Mouse (Mus musculus) ES-E14 (cell line): ENCODE measurements at regions not wholly inside any gene's neighbourhood (a gene's known extent, or its start where the extent isn't known, plus 50 kb on each side); places are given as distances from the start of the nearest gene placed in this dataset.

Experiments
- CHD2 ChIP-seq: IDR thresholded peaks from 2 replicates; pipeline ENCODE4 v1.6.1; 2014; ENCODE audit warnings: mild to moderate bottlenecking, low read depth, low read length, inconsistent platforms
- HCFC1 ChIP-seq: IDR thresholded peaks from 2 replicates; pipeline ENCODE4 v1.6.1; 2012; ENCODE audit warnings: low read length, inconsistent platforms, borderline replicate concordance; ENCODE audit not compliant: insufficient read depth
- MAFK ChIP-seq: IDR thresholded peaks from 2 replicates; pipeline ENCODE4 v1.6.1; 2014; ENCODE audit warnings: mild to moderate bottlenecking, low read depth, low read length, inconsistent platforms; ENCODE audit not compliant: insufficient read depth
- ZC3H11A ChIP-seq: IDR thresholded peaks from 2 replicates; pipeline ENCODE4 v1.6.1; 2012; ENCODE audit warnings: low read depth, mild to moderate bottlenecking, inconsistent platforms, low read length, borderline replicate concordance
- ZNF384 ChIP-seq: IDR thresholded peaks from 2 replicates; pipeline ENCODE4 v1.6.1; 2012; ENCODE audit warnings: low read depth, low read length, inconsistent platforms

- no peak for TF ChIP-seq CHD2
- 0 out of 2 replicates have a peak, but pooled peaks have one; percentile 28 for TF ChIP-seq ZNF384
- TF ChIP-seq HCFC1, result no peak
- no peak for TF ChIP-seq MAFK
- no peak for TF ChIP-seq ZC3H11A
Observed at GRCm38 (mm10) chr13:101470560-101471247, 297.3 kb downstream of the Pik3r1 start.
